Comparison of ENCODE assay signal across 32 mouse cellular contexts in the genomic region with DNA sequence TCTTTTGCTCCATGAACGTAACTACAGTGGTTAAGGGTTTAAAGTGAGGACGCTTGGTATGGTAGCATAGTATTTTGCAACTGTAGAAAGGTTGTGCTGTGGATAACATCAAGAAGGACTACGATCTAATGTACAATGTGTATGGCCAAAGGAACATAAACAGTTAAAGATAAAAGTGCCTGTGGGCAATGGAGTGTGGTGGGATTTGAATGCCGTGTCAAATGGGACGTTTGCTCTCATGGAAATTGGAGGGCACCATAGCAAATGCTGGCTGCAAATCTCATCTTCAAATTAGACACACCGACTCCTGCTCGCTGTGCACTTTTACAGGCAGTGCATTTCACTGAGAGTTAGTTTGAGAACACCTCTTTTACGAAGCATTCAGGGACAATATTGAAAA.
DNase-seq lines count a peak whose midpoint lies in the region; ATAC-seq and TF ChIP-seq lines count a peak whose summit lies in the region.
"Had no signal": no experiment of that assay in that cellular context is flagged by ENCODE, and none has a peak within 500 bp of the region (broad histone marks: within the 10 kb centered on the region; RNA-seq: fewer than 3 reads in every experiment).

No protein-coding gene starts in this region.

- no peak overlapping the region for H3K9ac ChIP-seq in midbrain, embryonic 12.5 days (replicated peaks)
- H3K9ac ChIP-seq in midbrain, postnatal 0 days (replicated peaks; ENCODE audit: low read length, poor library complexity, severe bottlenecking), result no peak overlapping the region
- no peak overlapping the region for H3K9ac ChIP-seq in midbrain, embryonic 13.5 days (replicated peaks)
- no peak overlapping the region for H3K9ac ChIP-seq in forebrain, embryonic 13.5 days
- H3K9ac ChIP-seq: embryonic facial prominence, embryonic 12.5 days; heart, embryonic 12.5 days; limb, embryonic 15.5 days; liver, embryonic 13.5 days had no signal

- TF ChIP-seq CTCF in midbrain, postnatal 0 days (IDR thresholded peaks at IDR 0.05), result no peak
- TF ChIP-seq CTCF in lung, adult 2 months (IDR thresholded peaks at IDR 0.05; ENCODE audit: insufficient read depth, low read length), result no peak

- no peaks in the 10 kb centered on the region for H3K27me3 ChIP-seq in midbrain, embryonic 12.5 days
- H3K27me3 ChIP-seq in midbrain, postnatal 0 days (ENCODE audit: insufficient read depth, low read length), result no peaks in the 10 kb centered on the region
- no peaks in the 10 kb centered on the region for H3K27me3 ChIP-seq in midbrain, embryonic 13.5 days
- H3K27me3 ChIP-seq in forebrain, embryonic 13.5 days, result no peaks in the 10 kb centered on the region
- H3K27me3 ChIP-seq: embryonic facial prominence, embryonic 12.5 days; heart, embryonic 12.5 days; limb, embryonic 15.5 days; liver, embryonic 13.5 days had no signal

- ATAC-seq in midbrain, embryonic 12.5 days (ENCODE audit: low FRiP score, low read depth), result peak; percentile 79; the same call in 1 of the 2 replicates
- no peak for ATAC-seq in midbrain, postnatal 0 days (ENCODE audit: low FRiP score)
- ATAC-seq in midbrain, embryonic 13.5 days, result 0 out of 2 replicates have a peak, but pooled peaks have one; percentile 20
- no peak for ATAC-seq in forebrain, embryonic 13.5 days
- ATAC-seq: CD4-positive, CD25-positive, alpha-beta regulatory T cell, adult 4 months; forebrain, embryonic 16.5 days; intestine, embryonic 16.5 days had no signal

- no peak for TF ChIP-seq POLR2A in lung, adult 2 months (IDR thresholded peaks at IDR 0.05; ENCODE audit: borderline replicate concordance, extremely low read depth, low read depth, low read length)

- H3K9me3 ChIP-seq in midbrain, embryonic 12.5 days, result no peaks in the 10 kb centered on the region; the same call in 1 of the 2 replicates
- H3K9me3 ChIP-seq in midbrain, postnatal 0 days (ENCODE audit: low read length), result no peaks in the 10 kb centered on the region
- H3K9me3 ChIP-seq in midbrain, embryonic 13.5 days, result peaks cover 8% of the 10 kb centered on the region
- 0 out of 2 replicates have a peak, but pooled peaks cover 2% of the 10 kb centered on the region for H3K9me3 ChIP-seq in forebrain, embryonic 13.5 days (replicated peaks)
- H3K9me3 ChIP-seq: embryonic facial prominence, embryonic 12.5 days; forebrain, embryonic 10.5 days; limb, embryonic 10.5 days; limb, embryonic 15.5 days; liver, embryonic 13.5 days had no signal

- DNase-seq in midbrain, postnatal 0 days (ENCODE audit: low spot score), result no peak
- peak; percentile 39 for DNase-seq in embryo, embryonic 10.5 days (ENCODE audit: low spot score)
- no peak for DNase-seq in heart, postnatal 14 days
- no peak for DNase-seq in lung, adult 2 months
- DNase-seq: adrenal gland, postnatal 25 days; cerebellum, adult 18-20 months; cerebellum, postnatal 10 days; gastrocnemius, adult 2 months; heart, adult 2 months; kidney, adult 8-10 months; layer of hippocampus, postnatal 36 days; liver, embryonic 13.5 days; lung, adult 18-20 months; lung, postnatal 10 days; right cerebral cortex, postnatal 4 days; thymus, adult 18-20 months; thymus, postnatal 25 days had no signal

- H3K27ac ChIP-seq in midbrain, embryonic 12.5 days (replicated peaks), result no peak overlapping the region
- H3K27ac ChIP-seq in midbrain, postnatal 0 days (ENCODE audit: low read depth, low read length), result no peak overlapping the region
- H3K27ac ChIP-seq in midbrain, embryonic 13.5 days, result peak overlapping the region; percentile 25; the same call in 1 of the 2 replicates
- H3K27ac ChIP-seq in forebrain, embryonic 13.5 days, result no peak overlapping the region
- H3K27ac ChIP-seq: embryonic facial prominence, embryonic 12.5 days; forebrain, embryonic 10.5 days; gastrocnemius, adult 2 months; heart, adult 2 months; kidney, postnatal 0 days; limb, embryonic 10.5 days; limb, embryonic 15.5 days; liver, embryonic 13.5 days; macrophage; stomach, postnatal 0 days had no signal

- intact Hi-C loops in heart, postnatal 14 days (cut with DNase I), result no loop called here

- H3K4me1 ChIP-seq in midbrain, embryonic 12.5 days, result no peaks in the 10 kb centered on the region
- no peaks in the 10 kb centered on the region for H3K4me1 ChIP-seq in midbrain, postnatal 0 days (ENCODE audit: insufficient read depth, low read length)
- H3K4me1 ChIP-seq in midbrain, embryonic 13.5 days (replicated peaks), result peaks cover 15% of the 10 kb centered on the region
- H3K4me1 ChIP-seq in forebrain, embryonic 13.5 days, result no peaks in the 10 kb centered on the region
- H3K4me1 ChIP-seq in lung, adult 2 months (ENCODE audit: control insufficient read depth, insufficient read depth, low read length), result no peaks in the 10 kb centered on the region
- H3K4me1 ChIP-seq: embryonic facial prominence, embryonic 12.5 days; forebrain, embryonic 10.5 days; heart, embryonic 12.5 days; limb, embryonic 10.5 days; limb, embryonic 15.5 days; liver, embryonic 13.5 days had no signal

- no peak overlapping the region for H3K4me2 ChIP-seq in midbrain, embryonic 12.5 days (replicated peaks)
- H3K4me2 ChIP-seq in midbrain, postnatal 0 days (ENCODE audit: low read depth, low read length, poor library complexity, severe bottlenecking), result no peak overlapping the region
- H3K4me2 ChIP-seq in midbrain, embryonic 13.5 days (replicated peaks), result no peak overlapping the region
- no peak overlapping the region for H3K4me2 ChIP-seq in forebrain, embryonic 13.5 days
- H3K4me2 ChIP-seq: embryonic facial prominence, embryonic 12.5 days; heart, embryonic 12.5 days; limb, embryonic 15.5 days; liver, embryonic 13.5 days had no signal

- 43% methylated on average over 8 of the region's 8 CpGs for WGBS in midbrain, embryonic 12.5 days
- 31% methylated on average over 8 of the region's 8 CpGs for WGBS in midbrain, postnatal 0 days
- WGBS in midbrain, embryonic 13.5 days, result 40% methylated on average over 8 of the region's 8 CpGs
- 73% methylated on average over 8 of the region's 8 CpGs for WGBS in forebrain, embryonic 13.5 days
- WGBS in lung, adult 2 months, result 68% methylated on average over 8 of the region's 8 CpGs

- H3K4me3 ChIP-seq in midbrain, embryonic 12.5 days, result no peak overlapping the region
- no peak overlapping the region for H3K4me3 ChIP-seq in midbrain, postnatal 0 days (ENCODE audit: low read depth, low read length)
- H3K4me3 ChIP-seq in midbrain, embryonic 13.5 days (replicated peaks), result no peak overlapping the region
- H3K4me3 ChIP-seq in forebrain, embryonic 13.5 days, result no peak overlapping the region
- no peak overlapping the region for H3K4me3 ChIP-seq in lung, adult 2 months (replicated peaks; ENCODE audit: extremely low read depth, low read depth, low read length)
- H3K4me3 ChIP-seq: embryonic facial prominence, embryonic 12.5 days; forebrain, embryonic 10.5 days; gastrocnemius, adult 2 months; heart, adult 2 months; heart, embryonic 12.5 days; limb, embryonic 10.5 days; limb, embryonic 15.5 days; liver, embryonic 13.5 days; myocyte had no signal

- H3K36me3 ChIP-seq in midbrain, embryonic 12.5 days, result no peaks in the 10 kb centered on the region
- no peaks in the 10 kb centered on the region for H3K36me3 ChIP-seq in midbrain, postnatal 0 days (ENCODE audit: insufficient read depth, low read length)
- no peaks in the 10 kb centered on the region for H3K36me3 ChIP-seq in midbrain, embryonic 13.5 days
- H3K36me3 ChIP-seq in forebrain, embryonic 13.5 days (ENCODE audit: poor library complexity, severe bottlenecking), result no peaks in the 10 kb centered on the region
- H3K36me3 ChIP-seq: embryonic facial prominence, embryonic 12.5 days; forebrain, embryonic 10.5 days; heart, embryonic 12.5 days; limb, embryonic 10.5 days; limb, embryonic 15.5 days; liver, embryonic 13.5 days had no signal

Comparison
In these comparisons a context has a peak if more than half of its experiments do, and no peak if none do; other contexts are left out.
1. ATAC-seq: peak in midbrain, embryonic 12.5 days (single experiment) and midbrain, embryonic 13.5 days (single experiment); none in midbrain, postnatal 0 days (single experiment) and forebrain, embryonic 13.5 days (single experiment).